Mouse (Mus musculus) embryonic facial prominence, embryonic 13.5 days (tissue): ENCODE data around the gene Card9. TPM values are rescaled to one million over a fixed set of nuclear protein-coding genes. Genes with fewer than 3 reads are reported as not detected.

Experiments used
- polyA plus RNA-seq: library from polyadenylated mRNA; unstranded; fragments of >200 nt; fragmentation: Nextera tagmentation; extraction: Ambion mirVana; gene quantifications from 2 replicates; pipeline ENCODE4 v1.2.1, GENCODE M21; 2015

The Card9 gene
- polyA plus RNA-seq, 1 experiment from 2014 or later: 0.81 TPM

Other genes starting within 250 kb of the Card9 start
- 4.4 and 6.7 TPM in 2 replicates for gene Nacc2, start 237.7 kb downstream of the Card9 start, polyA plus RNA-seq
- gene Lhx3, start 152.6 kb downstream of the Card9 start, polyA plus RNA-seq: 0.12 and 0.15 TPM in 2 replicates
- 14.6 and 18.3 TPM in 2 replicates for gene Qsox2, start 123.4 kb downstream of the Card9 start, polyA plus RNA-seq
- 0.10 and 0.28 TPM in 2 replicates for gene Ccdc187, start 66.4 kb downstream of the Card9 start, polyA plus RNA-seq
- 54.8 and 57.0 TPM in 2 replicates for gene Gpsm1, start 45.4 kb downstream of the Card9 start, polyA plus RNA-seq
- gene Dnlz, start 8.8 kb downstream of the Card9 start, polyA plus RNA-seq: 31.4 and 32.1 TPM in 2 replicates
- 33.9 and 38.9 TPM in 2 replicates for gene Snapc4, start 19.7 kb upstream of the Card9 start, polyA plus RNA-seq
- 142 and 153 TPM in 2 replicates for gene Entr1, start 28.4 kb upstream of the Card9 start, polyA plus RNA-seq
- gene Pmpca, start 28.4 kb upstream of the Card9 start, polyA plus RNA-seq: 92.3 and 98.7 TPM in 2 replicates
- 24.2 and 24.5 TPM in 2 replicates for gene Inpp5e, start 48.3 kb upstream of the Card9 start, polyA plus RNA-seq
- gene Sec16a, start 84.3 kb upstream of the Card9 start, polyA plus RNA-seq: 22.7 and 27.9 TPM in 2 replicates
- 17.3 and 17.8 TPM in 2 replicates for gene Notch1, start 155.7 kb upstream of the Card9 start, polyA plus RNA-seq
- gene Egfl7, start 219.1 kb upstream of the Card9 start, polyA plus RNA-seq: 88.5 and 92.7 TPM in 2 replicates
- gene Gm20532, start 225.7 kb upstream of the Card9 start, polyA plus RNA-seq: not detected in 2 replicates
- 23.4 and 25.2 TPM in 2 replicates for gene Agpat2, start 243.5 kb upstream of the Card9 start, polyA plus RNA-seq